ENCODE assay signal across 21 mouse cellular contexts in the genomic region with DNA sequence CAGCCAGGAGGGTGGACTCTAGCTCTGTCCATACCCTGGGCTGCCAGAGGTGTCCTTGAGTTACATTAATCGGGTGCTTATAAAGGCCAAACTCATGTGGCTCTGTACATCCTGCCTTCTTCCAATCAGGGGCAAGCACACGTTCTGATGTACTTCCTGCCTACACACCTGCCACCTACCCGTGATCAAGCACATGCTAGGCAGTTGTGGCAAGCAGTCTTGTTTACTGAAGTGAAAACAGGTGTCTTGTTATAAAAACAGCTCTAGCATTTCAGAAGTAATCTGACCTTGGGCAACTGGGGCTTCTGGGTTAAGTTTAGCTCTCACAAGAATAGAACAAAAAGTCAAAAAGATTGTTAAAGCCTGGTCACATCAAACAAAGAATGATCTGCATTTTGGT. TPM values are rescaled to one million over a fixed set of nuclear protein-coding genes. Genes with fewer than 3 reads are reported as not detected.
DNase-seq lines count a peak whose midpoint lies in the region; ATAC-seq and TF ChIP-seq lines count a peak whose summit lies in the region.
"Had no signal": no experiment of that assay in that cellular context is flagged by ENCODE, and none has a peak within 500 bp of the region (broad histone marks: within the 10 kb centered on the region; RNA-seq: fewer than 3 reads in every experiment).

No protein-coding gene starts in this region.

- DNase-seq in embryonic facial prominence, embryonic 14.5 days (ENCODE audit: low spot score) = peak; percentile 2
- DNase-seq in embryonic facial prominence, embryonic 10.5 days (ENCODE audit: low spot score) = no peak
- peak; percentile 79 for DNase-seq in A20 (ENCODE audit: low read depth, low spot score)
- no peak for DNase-seq in lung, postnatal 4 days
- no peak for DNase-seq in retina, embryonic 14.5 days (ENCODE audit: low spot score)
- DNase-seq: adrenal gland, adult 8-10 months; adrenal gland, postnatal 14 days; cerebellum, adult 11-12 months; cerebellum, adult 2 months; cerebellum, adult 9-10 months; cerebellum, postnatal 10 days; cerebellum, postnatal 25 days; forebrain, postnatal 0 days had no signal

- no peaks in the 10 kb centered on the region for H3K4me1 ChIP-seq in embryonic facial prominence, embryonic 14.5 days (ENCODE audit: control insufficient read depth, insufficient read depth, low read length)
- no peaks in the 10 kb centered on the region for H3K4me1 ChIP-seq in embryonic facial prominence, embryonic 10.5 days
- H3K4me1 ChIP-seq: embryonic facial prominence, embryonic 13.5 days; forebrain, embryonic 13.5 days; forebrain, embryonic 15.5 days had no signal

- no peaks in the 10 kb centered on the region for H3K27me3 ChIP-seq in embryonic facial prominence, embryonic 14.5 days (replicated peaks; ENCODE audit: control insufficient read depth, insufficient read depth, low read length)
- no peaks in the 10 kb centered on the region for H3K27me3 ChIP-seq in embryonic facial prominence, embryonic 10.5 days (replicated peaks; ENCODE audit: low read depth, poor library complexity, severe bottlenecking)
- no peaks in the 10 kb centered on the region for H3K27me3 ChIP-seq in myocyte (ENCODE audit: control insufficient read depth, insufficient read depth, insufficient read length)
- H3K27me3 ChIP-seq: embryonic facial prominence, embryonic 13.5 days; forebrain, embryonic 13.5 days; forebrain, embryonic 15.5 days; Patski had no signal

- no peak overlapping the region for H3K9ac ChIP-seq in embryonic facial prominence, embryonic 14.5 days (ENCODE audit: low read depth, low read length)
- H3K9ac ChIP-seq: forebrain, embryonic 13.5 days; forebrain, embryonic 15.5 days; forebrain, postnatal 0 days had no signal

- 48% methylated on average over 3 of the region's 3 CpGs for WGBS in embryonic facial prominence, embryonic 14.5 days
- WGBS in embryonic facial prominence, embryonic 10.5 days = 69% methylated on average over 3 of the region's 3 CpGs

- no peak overlapping the region for H3K4me2 ChIP-seq in embryonic facial prominence, embryonic 14.5 days (ENCODE audit: low read depth, low read length)
- H3K4me2 ChIP-seq in myocyte (ENCODE audit: low read depth) = no peak overlapping the region
- H3K4me2 ChIP-seq: embryonic facial prominence, embryonic 13.5 days; forebrain, embryonic 13.5 days; forebrain, embryonic 15.5 days had no signal

- H3ac ChIP-seq in myocyte (ENCODE audit: control insufficient read depth, insufficient read length) = no peak overlapping the region

- TF ChIP-seq POLR2A in myocyte (IDR thresholded peaks at IDR 0.05; ENCODE audit: insufficient read length, low read depth) = no peak

- no peaks in the 10 kb centered on the region for H3K36me3 ChIP-seq in embryonic facial prominence, embryonic 14.5 days (ENCODE audit: control insufficient read depth, insufficient read depth, low read length)
- H3K36me3 ChIP-seq in embryonic facial prominence, embryonic 10.5 days (replicated peaks) = no peaks in the 10 kb centered on the region
- no peaks in the 10 kb centered on the region for H3K36me3 ChIP-seq in myocyte (ENCODE audit: control insufficient read depth, insufficient read depth)
- H3K36me3 ChIP-seq: embryonic facial prominence, embryonic 13.5 days; forebrain, embryonic 15.5 days; G1E had no signal

- no peak overlapping the region for H3K27ac ChIP-seq in embryonic facial prominence, embryonic 14.5 days (replicated peaks; ENCODE audit: low read depth, low read length)
- no peak overlapping the region for H3K27ac ChIP-seq in embryonic facial prominence, embryonic 10.5 days (replicated peaks)
- H3K27ac ChIP-seq: embryonic facial prominence, embryonic 13.5 days; forebrain, embryonic 13.5 days; forebrain, embryonic 15.5 days had no signal

- ATAC-seq in embryonic facial prominence, embryonic 14.5 days (ENCODE audit: low read depth) = no peak
- ATAC-seq: activated CD4-positive, CD25-positive, alpha-beta regulatory T cell, adult 4 months; CD4-positive, CD25-positive, alpha-beta regulatory T cell, adult 4 months; forebrain, embryonic 13.5 days; forebrain, embryonic 15.5 days; forebrain, postnatal 0 days; Patski had no signal

- no peaks in the 10 kb centered on the region for H3K79me2 ChIP-seq in myocyte (ENCODE audit: control insufficient read depth, insufficient read depth)

- no peaks in the 10 kb centered on the region for H3K9me3 ChIP-seq in embryonic facial prominence, embryonic 14.5 days (ENCODE audit: control insufficient read depth, low read length)
- H3K9me3 ChIP-seq in embryonic facial prominence, embryonic 10.5 days = no peaks in the 10 kb centered on the region
- H3K9me3 ChIP-seq: forebrain, embryonic 13.5 days; forebrain, embryonic 15.5 days; G1E had no signal

- H3K4me3 ChIP-seq in embryonic facial prominence, embryonic 14.5 days (ENCODE audit: low read depth, low read length) = no peak overlapping the region
- no peak overlapping the region for H3K4me3 ChIP-seq in embryonic facial prominence, embryonic 10.5 days
- no peak overlapping the region for H3K4me3 ChIP-seq in myocyte
- H3K4me3 ChIP-seq: embryonic facial prominence, embryonic 13.5 days; forebrain, embryonic 13.5 days; forebrain, embryonic 15.5 days had no signal

TF ChIP-seq in myocyte, 11 proteins besides CTCF, POLR2A, EP300 and RAD21:
- TF ChIP-seq MYOG (IDR thresholded peaks at IDR 0.05; ENCODE audit: control insufficient read depth in 1 of 3, insufficient read depth in 1 of 3, insufficient read length in 2 of 3, low read depth in 2 of 3) (peak in 2 of 3 experiments; percentile 52 to 54), MAX (IDR thresholded peaks at IDR 0.05; ENCODE audit: low read depth) (no peak), MYOD1 (IDR thresholded peaks at IDR 0.05; ENCODE audit: control insufficient read depth in 1 of 3, insufficient read length in 2 of 3, low read depth in 2 of 3) (peak in 2 of 3 experiments; percentile 10 to 70), CEBPB (IDR thresholded peaks at IDR 0.05; ENCODE audit: insufficient read depth, poor library complexity, severe bottlenecking) (no peak), SRF (IDR thresholded peaks at IDR 0.05; ENCODE audit: control insufficient read depth, insufficient read length, low read depth) (no peak)

RNA-seq across cellular contexts. Expression of a gene that starts 26.8 kb away (rescaled TPM):
- polyA plus RNA-seq in embryonic facial prominence, embryonic 14.5 days (2014; fragmentation: Nextera tagmentation; extraction: Ambion mirVana) = 0.17 and 0.31 TPM in 2 replicates
- polyA plus RNA-seq in embryonic facial prominence, embryonic 10.5 days (2016; fragmentation: Nextera tagmentation; extraction: Ambion mirVana) = 0.19 and 0.29 TPM in 2 replicates
- 0.16 TPM for polyA plus RNA-seq in myocyte (2012; fragmentation: generic; extraction: Trizol)
- polyA plus RNA-seq: activated CD4-positive, CD25-positive, alpha-beta regulatory T cell, adult 4 months; CD4-positive, CD25-positive, alpha-beta regulatory T cell, adult 4 months; G1E had no signal

RNA-seq across cellular contexts. Expression of a gene that starts 28.2 kb away (rescaled TPM):
- polyA plus RNA-seq in embryonic facial prominence, embryonic 14.5 days (2014; fragmentation: Nextera tagmentation; extraction: Ambion mirVana) = 74.4 and 80.6 TPM in 2 replicates
- 54.6 and 57.1 TPM in 2 replicates for polyA plus RNA-seq in embryonic facial prominence, embryonic 10.5 days (2016; fragmentation: Nextera tagmentation; extraction: Ambion mirVana)
- polyA plus RNA-seq in myocyte (2012; fragmentation: generic; extraction: Trizol) = 4.9 TPM
- polyA plus RNA-seq: activated CD4-positive, CD25-positive, alpha-beta regulatory T cell, adult 4 months; CD4-positive, CD25-positive, alpha-beta regulatory T cell, adult 4 months; G1E had no signal

RNA-seq across cellular contexts. Expression of a gene that starts 33.2 kb away (rescaled TPM):
- polyA plus RNA-seq in embryonic facial prominence, embryonic 14.5 days (2014; fragmentation: Nextera tagmentation; extraction: Ambion mirVana) = 36.7 and 38.4 TPM in 2 replicates
- 37.3 and 39.2 TPM in 2 replicates for polyA plus RNA-seq in embryonic facial prominence, embryonic 10.5 days (2016; fragmentation: Nextera tagmentation; extraction: Ambion mirVana)
- 22.5 TPM for polyA plus RNA-seq in myocyte (2012; fragmentation: generic; extraction: Trizol)

Comparison
In these comparisons a context has a peak if more than half of its experiments do, and no peak if none do; other contexts are left out.
1. DNase-seq: peak in embryonic facial prominence, embryonic 14.5 days (single experiment) and A20 (single experiment); none in embryonic facial prominence, embryonic 10.5 days (single experiment), lung, postnatal 4 days (0 of 2) and retina, embryonic 14.5 days (single experiment).